Mouse (Mus musculus) cortical plate, adult 2 months (tissue): ENCODE data around the gene Fgfr2.

ENCODE experiments used
- CTCF ChIP-seq: fragments of 200-500 bp; IDR thresholded peaks from 2 replicates; pipeline ENCODE4 v1.5.1; 2011; ENCODE audit warnings: mild to moderate bottlenecking, control low read depth, low read length; ENCODE audit not compliant: insufficient read depth; ENCODE audit errors: extremely low read depth
- POLR2A ChIP-seq: fragments of 200-500 bp; IDR thresholded peaks from 2 replicates; pipeline ENCODE4 v1.6.1; 2011; ENCODE audit warnings: mild to moderate bottlenecking, low read length, control low read depth; ENCODE audit not compliant: insufficient read depth; ENCODE audit errors: extremely low read depth

DNA sequence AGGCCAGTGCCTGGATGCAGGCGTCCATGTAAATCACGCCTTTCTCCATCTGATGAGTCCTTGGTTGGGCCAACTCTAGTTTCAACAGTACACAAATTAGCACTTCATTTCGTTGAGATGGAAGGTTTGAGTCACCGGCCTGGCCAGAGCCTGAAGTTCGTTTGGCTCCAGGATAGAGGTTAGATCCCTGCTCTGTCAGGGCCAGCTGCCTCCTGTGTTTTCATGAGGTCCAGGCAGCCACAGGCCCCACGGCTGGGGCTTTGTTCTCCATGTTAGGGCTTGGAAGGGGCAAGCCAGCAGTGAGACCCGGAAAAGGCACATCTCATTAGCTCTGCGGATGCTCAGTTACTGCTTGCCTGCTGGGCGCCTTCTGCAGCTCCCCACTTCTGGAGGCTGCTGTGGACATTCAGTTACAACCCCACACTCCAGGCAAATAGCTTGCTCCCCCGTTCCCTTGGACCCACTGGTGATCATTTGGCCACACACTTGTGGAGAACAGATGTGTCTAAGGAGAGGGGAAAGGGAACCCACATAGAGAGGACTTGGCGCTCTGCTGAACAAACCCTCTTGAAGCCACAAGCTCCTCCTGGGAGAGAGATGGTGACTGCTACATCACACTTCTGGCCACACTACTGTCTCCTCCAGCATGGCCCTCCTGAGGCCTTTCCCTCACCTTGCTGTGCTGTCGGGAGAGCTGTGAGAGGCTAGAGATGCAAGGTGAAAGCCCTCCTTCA, 2445.4 kb downstream of the Fgfr2 start:
- no peak for TF ChIP-seq CTCF
- no peak for TF ChIP-seq POLR2A
